Mouse (Mus musculus) embryonic facial prominence, embryonic 15.5 days (tissue): ENCODE measurements around the gene Zbtb6. TPM values are rescaled to one million over a fixed set of nuclear protein-coding genes. Genes with fewer than 3 reads are reported as not detected.
A peak's percentile ranks its signal among the peaks of the same experiment; 100 is the strongest.

Experiments used
- ATAC-seq: fragments of 200-750 bp; cut with Nextera tagmentation; 2 replicates; pipeline ENCODE4 v1.8.0; 2017; ENCODE audit warnings: low read depth, moderate TSS enrichment; ENCODE audit not compliant: insufficient number of reproducible peaks, low FRiP score, low TSS enrichment
- H3K27ac ChIP-seq: fragments of 300-500 bp; sonication (generic); replicated peaks from 2 replicates; pipeline ENCODE4 v1.5.1; 2015; ENCODE audit warnings: mild to moderate bottlenecking, inconsistent platforms
- H3K27me3 ChIP-seq: fragments of 300-500 bp; sonication (generic); 2 replicates; pipeline ENCODE4 v1.6.1; 2015; ENCODE audit warnings: inconsistent platforms
- H3K36me3 ChIP-seq: fragments of 300-500 bp; sonication (generic); 2 replicates; pipeline ENCODE4 v1.6.1; 2015; ENCODE audit warnings: mild to moderate bottlenecking, inconsistent platforms
- H3K4me1 ChIP-seq: fragments of 300-500 bp; sonication (generic); 2 replicates; pipeline ENCODE4 v1.6.1; 2015; ENCODE audit warnings: inconsistent platforms
- H3K4me2 ChIP-seq: fragments of 300-500 bp; sonication (generic); replicated peaks from 2 replicates; pipeline ENCODE4 v1.6.1; 2015; ENCODE audit warnings: mild to moderate bottlenecking, inconsistent platforms
- H3K4me3 ChIP-seq: fragments of 300-500 bp; sonication (generic); replicated peaks from 2 replicates; pipeline ENCODE4 v1.5.1; 2015; ENCODE audit warnings: mild to moderate bottlenecking, inconsistent platforms
- H3K9ac ChIP-seq: fragments of 300-500 bp; sonication (generic); 2 replicates; pipeline ENCODE4 v1.6.1; 2015; ENCODE audit warnings: inconsistent platforms
- H3K9me3 ChIP-seq: fragments of 300-500 bp; sonication (generic); replicated peaks from 2 replicates; pipeline ENCODE4 v1.6.1; 2016; ENCODE audit warnings: inconsistent platforms
- WGBS: fragments of 180-500 bp; shearing (Covaris S2); methylation state at CpG from one replicate; pipeline ENCODE4 v1.1.7; 2015; 5-methylcytosine and 5-hydroxymethylcytosine counted together
- polyA plus RNA-seq: library from polyadenylated mRNA; unstranded; fragments of >200 nt; fragmentation: Nextera tagmentation; extraction: Ambion mirVana; gene quantifications from 2 replicates; pipeline ENCODE4 v1.2.1, GENCODE M21; 2015

The Zbtb6 gene
- 7.7 and 9.1 TPM in 2 replicates for polyA plus RNA-seq

- H3K27me3 ChIP-seq, result no peaks in the 10 kb centered on the region
- WGBS, result under 1% methylated on average over 51 of the region's 51 CpGs
Observed at GRCm38 (mm10) chr2:37442611-37443591, at the start of gene Zbtb6, which contains the start of the genes Zbtb26 and Rabgap1. Zbtb6 (minus strand) TSS chr2:37443171. Zbtb26 (minus strand) TSS chr2:37443135. Rabgap1 (plus strand) TSS chr2:37443279.

DNA sequence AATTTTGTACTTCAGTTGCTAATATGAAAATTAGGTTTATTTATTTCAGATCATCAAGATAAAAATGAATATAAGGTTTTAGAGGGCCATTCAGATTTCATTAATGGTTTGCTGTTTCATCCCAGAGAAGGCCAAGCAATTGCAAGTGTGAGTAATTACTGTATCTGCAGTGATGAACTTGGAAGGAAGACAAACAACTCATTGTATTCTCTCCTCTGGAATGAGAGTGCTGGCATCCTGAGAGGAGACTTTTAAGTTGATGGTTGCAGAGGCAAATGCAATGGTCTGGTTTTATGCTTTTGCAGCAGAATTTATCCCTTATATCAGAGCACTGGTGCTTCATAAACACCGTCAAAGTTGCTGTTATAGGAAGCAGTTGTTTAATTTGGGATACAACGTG lies 46.0 kb upstream of the Zbtb6 start:
- H3K27ac ChIP-seq, result no peak overlapping the region
- no peak overlapping the region for H3K4me3 ChIP-seq
- ATAC-seq, result no peak
- H3K9me3 ChIP-seq, result no peaks in the 10 kb centered on the region
- H3K27me3 ChIP-seq, result no peaks in the 10 kb centered on the region
- H3K4me1 ChIP-seq, result no peaks in the 10 kb centered on the region
- no peak overlapping the region for H3K4me2 ChIP-seq
- 86% methylated on average over 2 of the region's 2 CpGs for WGBS
- H3K36me3 ChIP-seq, result peaks cover 54% of the 10 kb centered on the region
- no peak overlapping the region for H3K9ac ChIP-seq

More at GRCm38 (mm10) chr2:37442611-37443591, at the start of gene Zbtb6, which contains the start of the genes Zbtb26 and Rabgap1:
- peak; percentile 98 for ATAC-seq
- H3K27ac ChIP-seq, result peak within 1 kb of the TSS; percentile 93
- H3K9me3 ChIP-seq, result no peaks in the 10 kb centered on the region
- peak within 1 kb of the TSS; percentile 93 for H3K4me3 ChIP-seq
- H3K4me1 ChIP-seq, result peaks cover 7% of the 10 kb centered on the region
- H3K4me2 ChIP-seq, result peak within 1 kb of the TSS; percentile 67
- H3K9ac ChIP-seq, result peak within 1 kb of the TSS; percentile 89
- no peaks in the 10 kb centered on the region for H3K36me3 ChIP-seq

GRCm38 (mm10) chr2:37486408-37486807 lies 43.4 kb upstream of the Zbtb6 start:
- no peaks in the 10 kb centered on the region for H3K4me1 ChIP-seq
- no peaks in the 10 kb centered on the region for H3K27me3 ChIP-seq
- ATAC-seq, result no peak
- no peak overlapping the region for H3K4me3 ChIP-seq
- no peak overlapping the region for H3K9ac ChIP-seq
- peaks cover 54% of the 10 kb centered on the region for H3K36me3 ChIP-seq
- H3K27ac ChIP-seq, result no peak overlapping the region
- no peak overlapping the region for H3K4me2 ChIP-seq
- H3K9me3 ChIP-seq, result no peaks in the 10 kb centered on the region

GRCm38 (mm10) chr2:37485370-37485769 lies 42.4 kb upstream of the Zbtb6 start:
- Histone ChIP-seq H3K9me3 (no peaks in the 10 kb centered on the region), H3K4me2 (no peak overlapping the region), H3K4me1 (no peaks in the 10 kb centered on the region), H3K36me3 (peaks cover 56% of the 10 kb centered on the region), H3K9ac (no peak overlapping the region), H3K27me3 (no peaks in the 10 kb centered on the region), H3K4me3 (no peak overlapping the region), H3K27ac (no peak overlapping the region)
- 87% methylated on average over 1 of the region's 1 CpGs for WGBS
- ATAC-seq, result no peak

DNA sequence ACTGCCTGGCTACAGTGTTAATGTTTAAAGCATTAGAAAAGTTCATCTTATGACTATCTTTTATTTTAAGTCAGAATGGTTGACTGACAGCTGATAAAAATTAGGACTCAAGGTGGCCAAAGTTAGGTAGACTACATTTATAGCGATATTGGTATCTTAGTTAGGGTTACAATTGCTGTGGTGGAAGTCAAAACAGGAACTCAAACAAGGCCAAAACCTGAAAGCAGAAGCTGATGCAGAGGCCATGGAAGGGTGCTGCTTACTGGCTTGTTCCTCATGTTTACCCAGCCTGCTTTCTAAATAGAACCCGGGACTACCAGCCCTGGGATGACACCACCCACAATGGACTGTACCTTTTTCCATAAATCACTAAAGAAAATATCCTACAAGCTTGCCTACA lies 41.2 kb upstream of the Zbtb6 start:
- peaks cover 47% of the 10 kb centered on the region for H3K36me3 ChIP-seq
- H3K4me1 ChIP-seq, result no peaks in the 10 kb centered on the region
- H3K27ac ChIP-seq, result no peak overlapping the region
- no peak overlapping the region for H3K4me3 ChIP-seq
- no peaks in the 10 kb centered on the region for H3K9me3 ChIP-seq
- H3K27me3 ChIP-seq, result no peaks in the 10 kb centered on the region
- no peak overlapping the region for H3K4me2 ChIP-seq
- 92% methylated on average over 2 of the region's 2 CpGs for WGBS
- no peak for ATAC-seq
- H3K9ac ChIP-seq, result no peak overlapping the region

GRCm38 (mm10) chr2:37480039-37480438 lies 37.1 kb upstream of the Zbtb6 start:
- no peak overlapping the region for H3K27ac ChIP-seq
- no peaks in the 10 kb centered on the region for H3K27me3 ChIP-seq
- 90% methylated on average over 2 of the region's 2 CpGs for WGBS
- no peak overlapping the region for H3K4me2 ChIP-seq
- no peaks in the 10 kb centered on the region for H3K4me1 ChIP-seq
- no peaks in the 10 kb centered on the region for H3K9me3 ChIP-seq
- H3K9ac ChIP-seq, result no peak overlapping the region
- ATAC-seq, result no peak
- peaks cover 67% of the 10 kb centered on the region for H3K36me3 ChIP-seq
- no peak overlapping the region for H3K4me3 ChIP-seq

DNA sequence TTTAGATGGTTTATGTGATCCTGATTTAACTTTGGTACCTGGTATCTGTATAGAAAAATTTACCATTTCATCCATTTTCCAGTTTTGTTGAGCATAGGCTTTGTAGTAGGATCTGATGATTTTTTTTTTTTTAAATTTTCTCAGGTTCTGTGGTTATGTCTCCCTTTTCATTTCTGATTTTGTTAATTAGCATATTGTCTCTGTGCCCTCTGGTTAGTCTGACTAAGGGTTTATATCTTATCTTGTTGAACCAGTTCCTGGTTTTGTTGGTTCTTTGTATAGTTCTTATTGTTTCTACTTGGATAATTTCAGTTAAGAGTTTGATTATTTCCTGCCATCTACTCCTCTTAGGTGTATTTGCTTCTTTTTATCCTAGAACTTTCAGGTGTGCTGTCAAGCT lies 36.6 kb upstream of the Zbtb6 start:
- Histone ChIP-seq H3K4me1 (no peaks in the 10 kb centered on the region), H3K27ac (no peak overlapping the region), H3K9ac (no peak overlapping the region), H3K4me3 (no peak overlapping the region), H3K4me2 (no peak overlapping the region), H3K36me3 (peaks cover 62% of the 10 kb centered on the region), H3K9me3 (no peaks in the 10 kb centered on the region), H3K27me3 (no peaks in the 10 kb centered on the region)
- no peak for ATAC-seq

DNA sequence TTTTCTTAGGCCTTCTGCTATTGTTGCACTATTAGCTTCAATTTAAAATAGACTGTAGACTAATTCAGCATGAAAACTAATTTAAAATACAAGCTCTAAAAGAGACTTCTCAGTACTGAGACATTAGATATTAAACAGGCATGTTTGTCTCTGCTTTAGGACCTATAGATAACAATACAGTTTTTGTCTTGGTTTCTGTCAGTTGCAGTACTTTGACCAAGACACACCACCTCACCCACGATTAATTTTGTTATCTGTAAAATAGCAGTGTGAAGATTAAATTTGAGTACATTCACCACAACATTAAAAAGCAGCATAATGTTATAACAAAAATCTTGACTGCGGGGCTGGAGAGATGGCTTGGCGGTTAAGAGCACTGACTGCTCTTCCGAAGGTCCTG lies 23.3 kb upstream of the Zbtb6 start:
- H3K4me3 ChIP-seq, result no peak overlapping the region

GRCm38 (mm10) chr2:37460707-37461106 lies 17.7 kb upstream of the Zbtb6 start:
- no peaks in the 10 kb centered on the region for H3K4me1 ChIP-seq
- 98% methylated on average over 4 of the region's 4 CpGs for WGBS

More for the DNA sequence above, 23.3 kb upstream of the Zbtb6 start:
- no peak overlapping the region for H3K4me2 ChIP-seq
- H3K36me3 ChIP-seq, result peaks cover 11% of the 10 kb centered on the region
- no peak overlapping the region for H3K27ac ChIP-seq
- 94% methylated on average over 4 of the region's 4 CpGs for WGBS
- H3K9ac ChIP-seq, result no peak overlapping the region
- H3K4me1 ChIP-seq, result no peaks in the 10 kb centered on the region
- ATAC-seq, result no peak
- H3K9me3 ChIP-seq, result no peaks in the 10 kb centered on the region
- no peaks in the 10 kb centered on the region for H3K27me3 ChIP-seq

GRCm38 (mm10) chr2:37452376-37452760 lies 9.4 kb upstream of the Zbtb6 start:
- no peaks in the 10 kb centered on the region for H3K9me3 ChIP-seq
- H3K9ac ChIP-seq, result peak overlapping the region; percentile 92
- H3K36me3 ChIP-seq, result no peaks in the 10 kb centered on the region
- H3K4me3 ChIP-seq, result peak overlapping the region; percentile 91
- H3K4me2 ChIP-seq, result peak overlapping the region; percentile 67
- under 1% methylated on average over 24 of the region's 24 CpGs for WGBS
- peaks cover 11% of the 10 kb centered on the region for H3K4me1 ChIP-seq
- H3K27me3 ChIP-seq, result no peaks in the 10 kb centered on the region
- ATAC-seq, result peak; percentile 88
- H3K27ac ChIP-seq, result peak overlapping the region; percentile 96

More at GRCm38 (mm10) chr2:37460707-37461106, 17.7 kb upstream of the Zbtb6 start:
- no peaks in the 10 kb centered on the region for H3K9me3 ChIP-seq
- no peak overlapping the region for H3K27ac ChIP-seq
- no peaks in the 10 kb centered on the region for H3K27me3 ChIP-seq
- peaks cover 6% of the 10 kb centered on the region; the same call in 1 of the 2 replicates for H3K36me3 ChIP-seq
- H3K9ac ChIP-seq, result no peak overlapping the region
- H3K4me2 ChIP-seq, result no peak overlapping the region
- ATAC-seq, result no peak
- H3K4me3 ChIP-seq, result no peak overlapping the region

DNA sequence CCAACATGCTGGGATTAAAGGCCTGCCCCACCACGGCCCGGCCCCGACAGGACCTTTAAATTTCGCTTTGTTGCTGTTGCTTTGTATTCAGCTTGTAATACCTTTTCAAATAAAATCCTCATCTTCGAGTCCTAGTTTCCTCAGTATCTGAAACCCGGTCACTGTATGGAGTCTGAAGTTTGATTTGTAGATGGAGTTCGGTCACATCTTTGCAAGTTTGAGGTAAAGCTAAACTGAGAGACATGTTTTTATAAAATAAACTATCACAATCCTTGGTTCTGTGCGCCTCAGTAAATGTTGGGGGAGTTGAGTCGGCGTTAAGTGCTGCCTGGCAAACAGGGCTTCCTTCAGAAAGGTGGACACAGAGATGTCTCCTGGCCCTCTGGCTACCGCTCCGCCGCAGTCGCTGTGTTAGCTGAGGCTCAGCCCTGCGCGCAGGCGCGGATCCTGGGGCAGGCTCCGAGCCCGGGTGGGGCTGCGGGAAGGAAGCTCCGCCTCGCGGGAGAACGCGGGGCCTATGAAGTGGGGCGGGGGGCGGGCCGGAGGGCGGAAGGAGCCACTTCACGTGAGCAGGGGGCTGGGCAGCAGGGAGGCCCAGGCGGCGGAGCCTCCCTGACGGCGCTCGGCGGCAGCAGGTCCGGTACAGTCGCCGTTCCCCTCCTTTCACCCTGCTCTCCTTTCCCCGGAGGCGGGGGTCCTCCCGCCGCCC lies 8.8 kb upstream of the Zbtb6 start:
- 8% methylated on average over 40 of the region's 44 CpGs for WGBS
- ATAC-seq, result peak; percentile 100
- peak overlapping the region; percentile 91 for H3K4me3 ChIP-seq
- no peaks in the 10 kb centered on the region for H3K36me3 ChIP-seq
- H3K9me3 ChIP-seq, result no peaks in the 10 kb centered on the region
- no peaks in the 10 kb centered on the region for H3K27me3 ChIP-seq
- peak overlapping the region; percentile 96 for H3K27ac ChIP-seq
- peak overlapping the region; percentile 67 for H3K4me2 ChIP-seq
- H3K9ac ChIP-seq, result peak overlapping the region; percentile 92
- peaks cover 11% of the 10 kb centered on the region for H3K4me1 ChIP-seq
